ENCODE assay signal across 28 mouse cellular contexts in the genomic region with DNA sequence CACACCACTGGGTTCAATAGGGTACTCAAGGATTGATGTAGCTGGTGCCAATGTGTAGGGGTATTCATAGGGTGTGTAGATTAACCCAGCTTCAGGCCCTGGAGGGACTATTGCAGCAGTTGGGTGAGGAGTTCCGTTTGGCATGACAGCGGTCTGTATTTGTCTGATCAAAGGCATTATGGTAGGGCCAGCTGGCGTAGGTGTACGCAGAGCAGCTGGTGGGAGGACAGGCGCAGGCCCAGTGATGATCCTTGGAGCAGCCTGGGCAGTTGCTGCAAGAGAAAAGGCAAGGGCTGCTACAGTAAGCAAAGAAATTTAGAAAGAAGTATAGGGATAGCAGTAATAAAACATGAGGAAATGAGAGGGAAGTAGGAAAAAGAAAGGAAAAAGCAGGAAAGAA.
DNase-seq lines count a peak whose midpoint lies in the region; ATAC-seq and TF ChIP-seq lines count a peak whose summit lies in the region.
"Had no signal": no experiment of that assay in that cellular context is flagged by ENCODE, and none has a peak within 500 bp of the region (broad histone marks: within the 10 kb centered on the region; RNA-seq: fewer than 3 reads in every experiment).

No protein-coding gene starts in this region.

- no peak overlapping the region for H3K4me3 ChIP-seq in forebrain, embryonic 12.5 days (replicated peaks)
- no peak overlapping the region for H3K4me3 ChIP-seq in forebrain, embryonic 15.5 days
- H3K4me3 ChIP-seq in layer of hippocampus, adult 2 months, result no peak overlapping the region
- H3K4me3 ChIP-seq in neural tube, embryonic 13.5 days, result no peak overlapping the region
- H3K4me3 ChIP-seq in neural tube, embryonic 15.5 days (replicated peaks), result no peak overlapping the region
- H3K4me3 ChIP-seq: erythroblast, embryonic 14.5 days; heart, embryonic 10.5 days; heart, embryonic 15.5 days; hindbrain, embryonic 15.5 days; kidney, embryonic 15.5 days; lung, embryonic 15.5 days; neural tube, embryonic 12.5 days had no signal

- 0 out of 2 replicates have a peak, but pooled peaks cover 2% of the 10 kb centered on the region for H3K4me1 ChIP-seq in forebrain, embryonic 12.5 days
- H3K4me1 ChIP-seq in forebrain, embryonic 15.5 days, result peaks cover 8% of the 10 kb centered on the region; the same call in 1 of the 2 replicates
- peaks cover 2% of the 10 kb centered on the region; the same call in 1 of the 2 replicates for H3K4me1 ChIP-seq in neural tube, embryonic 13.5 days (replicated peaks)
- H3K4me1 ChIP-seq in neural tube, embryonic 15.5 days, result no peaks in the 10 kb centered on the region
- H3K4me1 ChIP-seq: heart, embryonic 10.5 days; hindbrain, embryonic 15.5 days; kidney, embryonic 15.5 days; lung, embryonic 15.5 days; neural tube, embryonic 12.5 days had no signal

- H3K9ac ChIP-seq in forebrain, embryonic 12.5 days, result no peak overlapping the region
- no peak overlapping the region for H3K9ac ChIP-seq in forebrain, embryonic 15.5 days (replicated peaks)
- no peak overlapping the region for H3K9ac ChIP-seq in neural tube, embryonic 13.5 days
- H3K9ac ChIP-seq in neural tube, embryonic 15.5 days (replicated peaks), result no peak overlapping the region
- H3K9ac ChIP-seq: heart, embryonic 15.5 days; hindbrain, embryonic 15.5 days; kidney, embryonic 15.5 days; lung, embryonic 15.5 days; neural tube, embryonic 12.5 days had no signal

- H3K36me3 ChIP-seq in forebrain, embryonic 12.5 days (replicated peaks), result peaks cover 20% of the 10 kb centered on the region
- H3K36me3 ChIP-seq in forebrain, embryonic 15.5 days, result peaks cover 6% of the 10 kb centered on the region; the same call in 1 of the 2 replicates
- peaks cover 5% of the 10 kb centered on the region; the same call in 1 of the 2 replicates for H3K36me3 ChIP-seq in neural tube, embryonic 13.5 days
- peaks cover 4% of the 10 kb centered on the region; the same call in 1 of the 2 replicates for H3K36me3 ChIP-seq in neural tube, embryonic 15.5 days

- ATAC-seq in forebrain, embryonic 12.5 days (ENCODE audit: low FRiP score), result no peak
- ATAC-seq in forebrain, embryonic 15.5 days (replicated peaks), result no peak
- 0 out of 2 replicates have a peak, but pooled peaks have one; percentile 27 for ATAC-seq in neural tube, embryonic 13.5 days (ENCODE audit: low read depth)
- no peak for ATAC-seq in neural tube, embryonic 15.5 days (ENCODE audit: low FRiP score)
- no peak for ATAC-seq in megakaryocyte progenitor cell, adult 5-6 weeks (replicated peaks; ENCODE audit: poor library complexity)
- ATAC-seq: CD4-positive, CD25-positive, alpha-beta regulatory T cell, adult 4 months had no signal

- H3K27ac ChIP-seq in forebrain, embryonic 12.5 days, result 0 out of 2 replicates have a peak overlapping the region, but pooled peaks have one; percentile 26
- no peak overlapping the region for H3K27ac ChIP-seq in forebrain, embryonic 15.5 days (replicated peaks)
- peak overlapping the region; percentile 21; the same call in 1 of the 2 replicates for H3K27ac ChIP-seq in layer of hippocampus, adult 2 months
- no peak overlapping the region for H3K27ac ChIP-seq in neural tube, embryonic 13.5 days (replicated peaks)
- H3K27ac ChIP-seq in neural tube, embryonic 15.5 days (replicated peaks), result 0 out of 2 replicates have a peak overlapping the region, but pooled peaks have one; percentile 33
- H3K27ac ChIP-seq: heart, embryonic 10.5 days; heart, embryonic 15.5 days; hindbrain, embryonic 15.5 days; kidney, embryonic 15.5 days; lung, embryonic 15.5 days; neural tube, embryonic 12.5 days had no signal

- no peaks in the 10 kb centered on the region for H3K9me3 ChIP-seq in forebrain, embryonic 12.5 days
- H3K9me3 ChIP-seq in forebrain, embryonic 15.5 days, result no peaks in the 10 kb centered on the region
- H3K9me3 ChIP-seq in neural tube, embryonic 13.5 days, result no peaks in the 10 kb centered on the region
- H3K9me3 ChIP-seq in neural tube, embryonic 15.5 days (replicated peaks), result no peaks in the 10 kb centered on the region
- H3K9me3 ChIP-seq: heart, embryonic 10.5 days; heart, embryonic 15.5 days; hindbrain, embryonic 15.5 days; kidney, embryonic 15.5 days; lung, embryonic 15.5 days; neural tube, embryonic 12.5 days had no signal

- no peak for TF ChIP-seq CTCF in layer of hippocampus, adult 2 months (conservative IDR thresholded peaks at IDR 0.05)

- DNase-seq in layer of hippocampus, adult 2 months (ENCODE audit: low spot score in 2 of 2), result no peak
- DNase-seq in layer of hippocampus, postnatal 36 days, result no peak
- no peak for DNase-seq in neural tube, embryonic 10.5 days (ENCODE audit: extremely low spot score, low spot score)
- DNase-seq: adrenal gland, postnatal 25 days; cerebellum, adult 8-10 months; gastrocnemius, postnatal 14 days; heart, adult 11 months; heart, postnatal 36 days; kidney, adult 18-20 months; kidney, postnatal 36 days; liver; lung, postnatal 4 days; midbrain, embryonic 14.5 days; retina, postnatal 1 day; right cerebral cortex, postnatal 14 days had no signal

- no peak overlapping the region for H3K4me2 ChIP-seq in forebrain, embryonic 12.5 days
- no peak overlapping the region for H3K4me2 ChIP-seq in forebrain, embryonic 15.5 days (replicated peaks)
- no peak overlapping the region for H3K4me2 ChIP-seq in neural tube, embryonic 13.5 days
- H3K4me2 ChIP-seq in neural tube, embryonic 15.5 days, result no peak overlapping the region
- H3K4me2 ChIP-seq: heart, embryonic 15.5 days; hindbrain, embryonic 15.5 days; kidney, embryonic 15.5 days; lung, embryonic 15.5 days; neural tube, embryonic 12.5 days had no signal

- no peaks in the 10 kb centered on the region for H3K27me3 ChIP-seq in forebrain, embryonic 12.5 days
- H3K27me3 ChIP-seq in forebrain, embryonic 15.5 days, result no peaks in the 10 kb centered on the region
- no peaks in the 10 kb centered on the region for H3K27me3 ChIP-seq in neural tube, embryonic 13.5 days
- no peaks in the 10 kb centered on the region for H3K27me3 ChIP-seq in neural tube, embryonic 15.5 days (replicated peaks)
- H3K27me3 ChIP-seq: heart, embryonic 15.5 days; hindbrain, embryonic 15.5 days; kidney, embryonic 15.5 days; lung, embryonic 15.5 days; neural tube, embryonic 12.5 days had no signal

- 86% methylated on average over 5 of the region's 5 CpGs for WGBS in forebrain, embryonic 12.5 days
- WGBS in forebrain, embryonic 15.5 days, result 73% methylated on average over 5 of the region's 5 CpGs
- 72% methylated on average over 5 of the region's 5 CpGs for WGBS in neural tube, embryonic 13.5 days
- 56% methylated on average over 5 of the region's 5 CpGs for WGBS in neural tube, embryonic 15.5 days

Comparison
In these comparisons a context has a peak if more than half of its experiments do, and no peak if none do; other contexts are left out.
1. H3K27ac ChIP-seq: peak in forebrain, embryonic 12.5 days (single experiment), layer of hippocampus, adult 2 months (single experiment) and neural tube, embryonic 15.5 days (single experiment); none in forebrain, embryonic 15.5 days (single experiment) and neural tube, embryonic 13.5 days (single experiment).